Mouse (Mus musculus): ENCODE measurements around the gene Dpyd.

The Dpyd gene

GRCm38 (mm10) chr3:119095223-119095886, 533.4 kb downstream of the Dpyd start:
- no peak for DNase-seq (ENCODE audit: low read depth)

GRCm38 (mm10) chr3:119126003-119126402, 564.1 kb downstream of the Dpyd start:
- DNase-seq (ENCODE audit: low read depth) = no peak

- no peak for DNase-seq (ENCODE audit: low read depth)
These were observed 566.1 kb downstream of the Dpyd start for GRCm38 (mm10) chr3:119128076-119128475.

GRCm38 (mm10) chr3:119143034-119143433, 581.1 kb downstream of the Dpyd start:
- DNase-seq (ENCODE audit: low read depth) = no peak

GRCm38 (mm10) chr3:119144788-119145187, 582.9 kb downstream of the Dpyd start:
- DNase-seq (ENCODE audit: low read depth) = no peak

GRCm38 (mm10) chr3:119154604-119155444, 592.9 kb downstream of the Dpyd start:
- DNase-seq (ENCODE audit: low read depth) = no peak

GRCm38 (mm10) chr3:119158670-119159069, 596.7 kb downstream of the Dpyd start:
- DNase-seq (ENCODE audit: low read depth) = no peak

- DNase-seq (ENCODE audit: low read depth) = no peak
These were observed 603.8 kb downstream of the Dpyd start for GRCm38 (mm10) chr3:119165691-119166090.

GRCm38 (mm10) chr3:119168166-119168565, 606.2 kb downstream of the Dpyd start:
- no peak for DNase-seq (ENCODE audit: low read depth)

- DNase-seq (ENCODE audit: low read depth) = no peak
These were observed 606.7 kb downstream of the Dpyd start for GRCm38 (mm10) chr3:119168661-119169060.

- no peak for DNase-seq (ENCODE audit: low read depth)
These were observed 621.3 kb downstream of the Dpyd start for GRCm38 (mm10) chr3:119183261-119183660.

GRCm38 (mm10) chr3:119194071-119194470, 632.1 kb downstream of the Dpyd start:
- DNase-seq (ENCODE audit: low read depth) = no peak

GRCm38 (mm10) chr3:119195613-119196012, 633.7 kb downstream of the Dpyd start:
- DNase-seq (ENCODE audit: low read depth) = no peak

- no peak for DNase-seq (ENCODE audit: low read depth)
These were observed 659.0 kb downstream of the Dpyd start for GRCm38 (mm10) chr3:119220763-119221412.

- DNase-seq (ENCODE audit: low read depth) = no peak
These were observed 681.3 kb downstream of the Dpyd start for GRCm38 (mm10) chr3:119243181-119243580.

GRCm38 (mm10) chr3:119256516-119256915, 694.6 kb downstream of the Dpyd start:
- DNase-seq (ENCODE audit: low read depth) = no peak

GRCm38 (mm10) chr3:119275241-119275640, 713.3 kb downstream of the Dpyd start:
- no peak for DNase-seq (ENCODE audit: low read depth)

GRCm38 (mm10) chr3:119280671-119281070, 718.7 kb downstream of the Dpyd start:
- no peak for DNase-seq (ENCODE audit: low read depth)

- DNase-seq (ENCODE audit: low read depth) = no peak
These were observed 752.8 kb downstream of the Dpyd start for GRCm38 (mm10) chr3:119314693-119315092.

- DNase-seq (ENCODE audit: low read depth) = no peak
These were observed 767.1 kb downstream of the Dpyd start for GRCm38 (mm10) chr3:119329063-119329462.

GRCm38 (mm10) chr3:119333335-119334305, 771.7 kb downstream of the Dpyd start:
- no peak for DNase-seq (ENCODE audit: low read depth)
